In genomic region chr8:84083829-84084241, GRCm38 (mm10) we compare ENCODE assay signal across 10 mouse cellular contexts. TPM values are rescaled to one million over a fixed set of nuclear protein-coding genes. Genes with fewer than 3 reads are reported as not detected.
DNase-seq lines count a peak whose midpoint lies in the region; ATAC-seq and TF ChIP-seq lines count a peak whose summit lies in the region.
"Had no signal": no experiment of that assay in that cellular context is flagged by ENCODE, and none has a peak within 500 bp of the region (broad histone marks: within the 10 kb centered on the region; RNA-seq: fewer than 3 reads in every experiment).

No protein-coding gene starts in this region.

- 47% methylated on average over 8 of the region's 8 CpGs for WGBS in heart, adult 2 months
- 35% methylated on average over 8 of the region's 8 CpGs for WGBS in heart, embryonic 12.5 days
- 33% methylated on average over 8 of the region's 8 CpGs for WGBS in forebrain, postnatal 0 days

- no peaks in the 10 kb centered on the region for H3K9me3 ChIP-seq in heart, embryonic 12.5 days (replicated peaks)
- no peaks in the 10 kb centered on the region for H3K9me3 ChIP-seq in forebrain, postnatal 0 days (ENCODE audit: low read length)
- H3K9me3 ChIP-seq: G1E had no signal

- TF ChIP-seq EP300 in heart, adult 2 months (IDR thresholded peaks at IDR 0.05; ENCODE audit: insufficient read depth, low read depth, low read length): no peak

- no peaks in the 10 kb centered on the region for H3K36me3 ChIP-seq in heart, adult 2 months (ENCODE audit: control insufficient read depth, insufficient read depth, low read length)
- peaks cover 84% of the 10 kb centered on the region for H3K36me3 ChIP-seq in heart, embryonic 12.5 days
- peaks cover 77% of the 10 kb centered on the region for H3K36me3 ChIP-seq in forebrain, postnatal 0 days (ENCODE audit: insufficient read depth)

- no peak overlapping the region for H3K4me2 ChIP-seq in heart, embryonic 12.5 days
- no peak overlapping the region for H3K4me2 ChIP-seq in forebrain, postnatal 0 days (ENCODE audit: low read depth)

- intact Hi-C loops in heart, adult 2 months (cut with DNase I): no loop called here

- peaks cover 1% of the 10 kb centered on the region; the same call in 1 of the 2 replicates for H3K4me1 ChIP-seq in heart, adult 2 months (ENCODE audit: control insufficient read depth, insufficient read depth, low read length)
- peaks cover 6% of the 10 kb centered on the region; the same call in 1 of the 2 replicates for H3K4me1 ChIP-seq in heart, embryonic 12.5 days (replicated peaks)
- no peaks in the 10 kb centered on the region for H3K4me1 ChIP-seq in forebrain, postnatal 0 days (ENCODE audit: insufficient read depth)

- no peak for TF ChIP-seq POLR2A in heart, adult 2 months (IDR thresholded peaks at IDR 0.05; ENCODE audit: insufficient read depth, low read depth, low read length)

- peak; percentile 44 for TF ChIP-seq CTCF in heart, adult 2 months (IDR thresholded peaks at IDR 0.05)
- TF ChIP-seq CTCF in forebrain, postnatal 0 days (IDR thresholded peaks at IDR 0.05; ENCODE audit: low read depth): peak; percentile 33

- ATAC-seq in heart, embryonic 12.5 days (ENCODE audit: insufficient number of reproducible peaks, low FRiP score): no peak
- peak; percentile 66 for ATAC-seq in forebrain, postnatal 0 days

- peak; percentile 51 to 73 for DNase-seq in heart, adult 2 months
- no peak for DNase-seq in forebrain, postnatal 0 days
- DNase-seq in kidney, postnatal 14 days: peak; percentile 82
- DNase-seq in neural tube, embryonic 10.5 days (ENCODE audit: extremely low spot score, low spot score): peak; percentile 56
- DNase-seq in thymus, postnatal 10 days (ENCODE audit: low spot score in 2 of 2): no peak
- DNase-seq in right cerebral cortex, postnatal 36 days (ENCODE audit: low spot score in 2 of 2): no peak
- DNase-seq in frontal cortex, postnatal 14 days (ENCODE audit: low spot score in 2 of 2): no peak

- no peak overlapping the region for H3K27ac ChIP-seq in heart, adult 2 months
- no peak overlapping the region for H3K27ac ChIP-seq in heart, embryonic 12.5 days (ENCODE audit: poor library complexity, severe bottlenecking)
- no peak overlapping the region for H3K27ac ChIP-seq in forebrain, postnatal 0 days (ENCODE audit: low read depth, low read length)

- no peak overlapping the region for H3K4me3 ChIP-seq in heart, adult 2 months
- H3K4me3 ChIP-seq in heart, embryonic 12.5 days: no peak overlapping the region
- no peak overlapping the region for H3K4me3 ChIP-seq in forebrain, postnatal 0 days (ENCODE audit: low read depth, low read length)
- H3K4me3 ChIP-seq: erythroblast, embryonic 14.5 days had no signal

- no peak overlapping the region for H3K9ac ChIP-seq in heart, adult 2 months (ENCODE audit: low read depth, low read length)
- H3K9ac ChIP-seq in heart, embryonic 12.5 days: no peak overlapping the region
- no peak overlapping the region for H3K9ac ChIP-seq in forebrain, postnatal 0 days

- H3K79me2 ChIP-seq in heart, adult 2 months (replicated peaks; ENCODE audit: control insufficient read depth, insufficient read depth, low read length): no peaks in the 10 kb centered on the region

- no peaks in the 10 kb centered on the region for H3K27me3 ChIP-seq in heart, adult 2 months (ENCODE audit: control insufficient read depth, insufficient read depth, low read length)
- no peaks in the 10 kb centered on the region for H3K27me3 ChIP-seq in heart, embryonic 12.5 days (replicated peaks)
- no peaks in the 10 kb centered on the region for H3K27me3 ChIP-seq in forebrain, postnatal 0 days (ENCODE audit: insufficient read depth, low read length)

RNA-seq across cellular contexts. Expression of gene Rfx1, which starts 17.2 kb away (rescaled TPM):
- 1 to 10 TPM; 8.8 to 9.5 TPM for total RNA-seq in heart, adult 2 months (2021)
- polyA plus RNA-seq in heart, adult 2 months (2012; rRNA removed): 9.5 and 11.0 TPM in 2 replicates
- 6.9 and 7.5 TPM in 2 replicates for polyA plus RNA-seq in heart, embryonic 12.5 days (2016; fragmentation: Nextera tagmentation; extraction: Ambion mirVana)
- 22.2 and 31.2 TPM in 2 replicates for total RNA-seq in forebrain, postnatal 0 days (2014; rRNA removed)
- 4.4 and 6.2 TPM in 2 replicates for polyA plus RNA-seq in forebrain, postnatal 0 days (2015; fragmentation: Nextera tagmentation; extraction: Ambion mirVana)

RNA-seq across cellular contexts. Expression of gene Gm10643, which starts 18.9 kb away (rescaled TPM):
- 1 to 10 TPM; 3.6 to 4.8 TPM for total RNA-seq in heart, adult 2 months (2021)
- polyA plus RNA-seq in heart, adult 2 months (2012; rRNA removed): 1.7 and 2.1 TPM in 2 replicates
- polyA plus RNA-seq in heart, embryonic 12.5 days (2016; fragmentation: Nextera tagmentation; extraction: Ambion mirVana): 1.2 TPM in 2 replicates
- 3.3 and 4.7 TPM in 2 replicates for total RNA-seq in forebrain, postnatal 0 days (2014; rRNA removed)
- polyA plus RNA-seq in forebrain, postnatal 0 days (2015; fragmentation: Nextera tagmentation; extraction: Ambion mirVana): 1.3 and 1.6 TPM in 2 replicates
- polyA plus RNA-seq: erythroblast, embryonic 14.5 days had no signal

RNA-seq across cellular contexts. Expression of gene Dcaf15, which starts 20.7 kb away (rescaled TPM):
- 1 to 10 TPM; 5.9 to 7.6 TPM for total RNA-seq in heart, adult 2 months (2021)
- polyA plus RNA-seq in heart, adult 2 months (2012; rRNA removed): 17.0 and 18.4 TPM in 2 replicates
- polyA plus RNA-seq in heart, embryonic 12.5 days (2016; fragmentation: Nextera tagmentation; extraction: Ambion mirVana): 10.5 and 11.4 TPM in 2 replicates
- 49.5 and 63.2 TPM in 2 replicates for total RNA-seq in forebrain, postnatal 0 days (2014; rRNA removed)
- polyA plus RNA-seq in forebrain, postnatal 0 days (2015; fragmentation: Nextera tagmentation; extraction: Ambion mirVana): 16.3 and 17.2 TPM in 2 replicates

RNA-seq across cellular contexts. Expression of gene Rln3, which starts 39.0 kb away (rescaled TPM):
- not detected for total RNA-seq in heart, adult 2 months (2021)
- polyA plus RNA-seq in heart, adult 2 months (2012; rRNA removed): not detected in 2 replicates
- not detected in 2 replicates for polyA plus RNA-seq in heart, embryonic 12.5 days (2016; fragmentation: Nextera tagmentation; extraction: Ambion mirVana)
- 0.33 TPM in 1 of 2 replicates, not detected in the other for total RNA-seq in forebrain, postnatal 0 days (2014; rRNA removed)
- not detected in 2 replicates for polyA plus RNA-seq in forebrain, postnatal 0 days (2015; fragmentation: Nextera tagmentation; extraction: Ambion mirVana)
- total RNA-seq: G1E had no signal
- polyA plus RNA-seq: erythroblast, embryonic 14.5 days; G1E had no signal

RNA-seq across cellular contexts. Expression of gene Il27ra, which starts 41.4 kb away (rescaled TPM):
- total RNA-seq in heart, adult 2 months (2021): 1 to 10 TPM; 3.2 to 3.7 TPM
- polyA plus RNA-seq in heart, adult 2 months (2012; rRNA removed): 4.1 and 4.6 TPM in 2 replicates
- polyA plus RNA-seq in heart, embryonic 12.5 days (2016; fragmentation: Nextera tagmentation; extraction: Ambion mirVana): 4.4 and 5.3 TPM in 2 replicates
- total RNA-seq in forebrain, postnatal 0 days (2014; rRNA removed): 0.31 and 0.86 TPM in 2 replicates
- 0.29 and 0.45 TPM in 2 replicates for polyA plus RNA-seq in forebrain, postnatal 0 days (2015; fragmentation: Nextera tagmentation; extraction: Ambion mirVana)
- total RNA-seq: G1E had no signal
- polyA plus RNA-seq: G1E had no signal

Comparison
In these comparisons a context has a peak if more than half of its experiments do, and no peak if none do; other contexts are left out.
1. DNase-seq: peak in heart, adult 2 months (2 of 2), kidney, postnatal 14 days (single experiment) and neural tube, embryonic 10.5 days (single experiment); none in forebrain, postnatal 0 days (single experiment), thymus, postnatal 10 days (0 of 2), right cerebral cortex, postnatal 36 days (0 of 2) and frontal cortex, postnatal 14 days (0 of 2).